Mouse (Mus musculus) midbrain, embryonic 11.5 days (tissue): ENCODE results near the gene Btbd1. TPM values are rescaled to one million over a fixed set of nuclear protein-coding genes. Genes with fewer than 3 reads are reported as not detected.

Experiments
- ATAC-seq: fragments of 200-750 bp; cut with Nextera tagmentation; 2 replicates; pipeline ENCODE4 v1.8.0; 2017; ENCODE audit warnings: moderate TSS enrichment, moderate library complexity; ENCODE audit not compliant: low FRiP score
- DNase-seq: peaks from one replicate; pipeline ENCODE4 v3.0.0; 2015; ENCODE audit warnings: low spot score; ENCODE audit errors: missing footprints
- H3K27ac ChIP-seq: fragments of 300-500 bp; sonication (generic); 2 replicates; pipeline ENCODE4 v1.5.1; 2014; ENCODE audit warnings: low read depth, low read length
- H3K27me3 ChIP-seq: fragments of 300-500 bp; sonication (generic); 2 replicates; pipeline ENCODE4 v1.6.1; 2014; ENCODE audit warnings: mild to moderate bottlenecking, low read length, moderate library complexity, mixed read lengths; ENCODE audit not compliant: control insufficient read depth, insufficient read depth
- H3K36me3 ChIP-seq: fragments of 300-500 bp; sonication (generic); 2 replicates; pipeline ENCODE4 v1.6.1; 2014; ENCODE audit warnings: mild to moderate bottlenecking, low read length, moderate library complexity, mixed read lengths; ENCODE audit not compliant: control insufficient read depth, insufficient read depth
- H3K4me1 ChIP-seq: fragments of 300-500 bp; sonication (generic); 2 replicates; pipeline ENCODE4 v1.6.1; 2014; ENCODE audit warnings: low read length; ENCODE audit not compliant: control insufficient read depth, insufficient read depth
- H3K4me2 ChIP-seq: fragments of 300-500 bp; sonication (generic); 2 replicates; pipeline ENCODE4 v1.6.1; 2014; ENCODE audit warnings: mild to moderate bottlenecking, moderate library complexity
- H3K4me3 ChIP-seq: fragments of 300-500 bp; sonication (generic); 2 replicates; pipeline ENCODE4 v1.5.1; 2014; ENCODE audit warnings: low read depth, low read length
- H3K9ac ChIP-seq: fragments of 300-500 bp; sonication (generic); 2 replicates; pipeline ENCODE4 v1.6.1; 2014; ENCODE audit warnings: low read length
- H3K9me3 ChIP-seq: fragments of 300-500 bp; sonication (generic); 2 replicates; pipeline ENCODE4 v1.6.1; 2016; ENCODE audit warnings: low read length; ENCODE audit not compliant: control insufficient read depth
- WGBS: fragments of 180-500 bp; shearing (Covaris S2); extraction: QIAGEN DNeasy Blood & Tissue Kit; methylation state at CpG from one replicate; pipeline ENCODE4 v1.1.7; 2014; 5-methylcytosine and 5-hydroxymethylcytosine counted together
- polyA plus RNA-seq: library from polyadenylated mRNA; unstranded; fragments of >200 nt; fragmentation: Nextera tagmentation; extraction: Ambion mirVana; gene quantifications from 2 replicates; pipeline ENCODE4 v1.2.1, GENCODE M21; 2014

Gene Btbd1
- polyA plus RNA-seq, 1 experiment from 2014 or later: 102 TPM

DNA sequence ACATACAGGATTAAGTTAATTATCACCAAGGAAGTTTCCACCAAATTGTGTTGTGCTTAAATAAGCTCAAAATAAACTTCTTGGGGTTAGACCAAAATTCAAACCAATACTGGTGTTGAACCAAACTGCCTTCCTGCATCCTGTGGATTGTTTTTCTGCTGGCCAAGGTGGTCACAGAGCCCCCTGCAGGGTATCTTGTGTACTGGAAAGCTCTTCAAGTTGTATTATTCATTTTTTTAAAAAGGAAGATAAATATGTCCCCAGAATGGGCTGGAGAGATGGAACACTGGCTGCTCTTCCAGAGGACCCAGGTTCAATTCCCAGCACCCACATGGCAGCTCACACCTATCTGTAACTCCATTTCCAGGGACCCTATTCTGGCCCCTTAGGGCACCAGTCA is 5.6 kb upstream of the Btbd1 start:
- no peaks in the 10 kb centered on the region for H3K9me3 ChIP-seq
- peak; percentile 56 for DNase-seq
- no peak overlapping the region for H3K4me2 ChIP-seq
- peaks cover under 1% of the 10 kb centered on the region; the same call in 1 of the 2 replicates for H3K4me1 ChIP-seq
- no peak overlapping the region for H3K4me3 ChIP-seq
- H3K9ac ChIP-seq: no peak overlapping the region
- no peaks in the 10 kb centered on the region for H3K36me3 ChIP-seq
- ATAC-seq: no peak
- no peak overlapping the region for H3K27ac ChIP-seq
- H3K27me3 ChIP-seq: no peaks in the 10 kb centered on the region

GRCm38 (mm10) chr7:81828681-81829378 is 401 bp downstream of the Btbd1 start:
- Histone ChIP-seq H3K9ac (peak overlapping the region; percentile 83), H3K4me2 (peak overlapping the region; percentile 54), H3K27me3 (no peaks in the 10 kb centered on the region), H3K27ac (peak overlapping the region; percentile 90), H3K4me1 (peaks cover 17% of the 10 kb centered on the region), H3K9me3 (no peaks in the 10 kb centered on the region), H3K36me3 (no peaks in the 10 kb centered on the region), H3K4me3 (peak overlapping the region; percentile 77)
- peak; percentile 82 for ATAC-seq
- under 1% methylated on average over 81 of the region's 91 CpGs for WGBS
- peak; percentile 95 for DNase-seq

- Histone ChIP-seq H3K4me3 (peak overlapping the region; percentile 77), H3K9me3 (no peaks in the 10 kb centered on the region), H3K4me2 (peak overlapping the region; percentile 54), H3K27ac (peak overlapping the region; percentile 90; the same call in 1 of the 2 replicates), H3K36me3 (no peaks in the 10 kb centered on the region), H3K27me3 (no peaks in the 10 kb centered on the region), H3K9ac (peak overlapping the region; percentile 83), H3K4me1 (peaks cover 17% of the 10 kb centered on the region)
- WGBS: 31% methylated on average over 17 of the region's 17 CpGs
- no peak for ATAC-seq
- DNase-seq: no peak
Measured at GRCm38 (mm10) chr7:81827806-81828667, 1.2 kb downstream of the Btbd1 start.

DNA sequence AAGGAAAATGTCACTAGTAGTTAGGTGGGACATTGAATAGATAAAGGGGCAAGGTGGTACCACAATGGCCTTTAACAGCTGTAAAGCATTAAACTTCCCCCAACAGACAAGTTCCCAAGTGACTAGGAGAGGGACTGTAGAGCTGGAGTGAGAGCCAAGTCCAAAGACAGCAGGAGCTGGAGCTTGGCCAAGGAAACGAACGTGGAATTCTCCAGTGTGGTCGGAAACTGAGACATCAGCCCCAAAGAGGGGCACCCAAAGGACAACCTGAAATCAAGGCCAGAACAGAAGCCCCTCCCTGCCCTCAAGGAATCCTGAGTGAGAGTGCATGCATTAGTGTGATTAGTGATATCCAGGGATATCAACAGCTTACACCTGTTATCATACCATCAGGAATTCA is 3.9 kb downstream of the Btbd1 start:
- no peaks in the 10 kb centered on the region for H3K9me3 ChIP-seq
- no peak for ATAC-seq
- peak; percentile 53 for DNase-seq
- no peaks in the 10 kb centered on the region for H3K27me3 ChIP-seq
- H3K4me3 ChIP-seq: no peak overlapping the region
- H3K9ac ChIP-seq: no peak overlapping the region
- H3K27ac ChIP-seq: no peak overlapping the region
- 69% methylated on average over 3 of the region's 3 CpGs for WGBS
- H3K4me2 ChIP-seq: no peak overlapping the region
- no peaks in the 10 kb centered on the region for H3K36me3 ChIP-seq
- H3K4me1 ChIP-seq: peaks cover 17% of the 10 kb centered on the region

DNA sequence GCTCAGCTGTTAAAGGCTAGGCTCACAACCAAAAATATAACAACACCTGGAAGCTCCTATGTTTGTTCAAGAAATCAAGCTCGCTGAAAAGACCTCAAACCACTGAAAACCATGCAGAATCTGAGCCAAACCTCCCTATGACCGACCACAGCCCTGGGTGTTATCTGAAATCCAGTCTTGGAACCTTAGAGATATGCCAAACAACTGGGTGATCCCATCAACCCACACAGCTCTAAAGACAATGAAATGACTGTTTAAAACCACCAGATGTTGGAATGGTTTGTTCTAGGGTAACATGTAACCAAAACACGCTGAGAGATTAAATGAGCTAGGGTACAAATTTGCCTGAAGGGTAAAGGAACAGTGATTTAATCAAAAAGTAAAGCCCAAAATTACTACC is 4.3 kb downstream of the Btbd1 start:
- Histone ChIP-seq H3K4me3 (no peak overlapping the region), H3K27me3 (no peaks in the 10 kb centered on the region), H3K9me3 (no peaks in the 10 kb centered on the region), H3K27ac (no peak overlapping the region), H3K4me1 (peaks cover 17% of the 10 kb centered on the region), H3K9ac (no peak overlapping the region), H3K4me2 (no peak overlapping the region), H3K36me3 (no peaks in the 10 kb centered on the region)
- 89% methylated on average over 3 of the region's 3 CpGs for WGBS
- ATAC-seq (no peak), DNase-seq (peak; percentile 75)

DNA sequence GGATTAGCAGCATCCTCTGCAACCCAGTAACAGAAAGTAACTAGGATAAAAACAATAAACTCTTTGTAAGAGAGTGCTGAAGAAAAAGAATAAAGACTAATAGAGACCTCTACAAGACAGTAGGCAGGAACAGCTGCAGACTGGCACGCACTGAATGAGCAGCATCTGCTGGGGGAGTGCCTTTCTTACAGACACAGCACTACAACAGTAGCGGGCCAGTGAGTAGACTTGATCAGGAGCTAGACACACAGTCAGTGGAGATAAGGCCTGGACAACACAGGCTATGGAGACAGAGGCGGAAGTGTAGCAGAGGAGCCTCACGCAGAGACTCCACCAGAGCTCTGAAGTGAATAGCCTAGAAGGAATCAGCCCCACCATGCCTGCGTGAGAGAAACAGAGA is 23.2 kb downstream of the Btbd1 start:
- DNase-seq: no peak
- no peaks in the 10 kb centered on the region for H3K9me3 ChIP-seq
- no peak overlapping the region for H3K9ac ChIP-seq
- 86% methylated on average over 5 of the region's 5 CpGs for WGBS
- no peaks in the 10 kb centered on the region for H3K4me1 ChIP-seq
- H3K27me3 ChIP-seq: no peaks in the 10 kb centered on the region
- no peak overlapping the region for H3K4me3 ChIP-seq
- H3K27ac ChIP-seq: no peak overlapping the region
- H3K4me2 ChIP-seq: no peak overlapping the region
- no peak for ATAC-seq
- H3K36me3 ChIP-seq: no peaks in the 10 kb centered on the region

DNA sequence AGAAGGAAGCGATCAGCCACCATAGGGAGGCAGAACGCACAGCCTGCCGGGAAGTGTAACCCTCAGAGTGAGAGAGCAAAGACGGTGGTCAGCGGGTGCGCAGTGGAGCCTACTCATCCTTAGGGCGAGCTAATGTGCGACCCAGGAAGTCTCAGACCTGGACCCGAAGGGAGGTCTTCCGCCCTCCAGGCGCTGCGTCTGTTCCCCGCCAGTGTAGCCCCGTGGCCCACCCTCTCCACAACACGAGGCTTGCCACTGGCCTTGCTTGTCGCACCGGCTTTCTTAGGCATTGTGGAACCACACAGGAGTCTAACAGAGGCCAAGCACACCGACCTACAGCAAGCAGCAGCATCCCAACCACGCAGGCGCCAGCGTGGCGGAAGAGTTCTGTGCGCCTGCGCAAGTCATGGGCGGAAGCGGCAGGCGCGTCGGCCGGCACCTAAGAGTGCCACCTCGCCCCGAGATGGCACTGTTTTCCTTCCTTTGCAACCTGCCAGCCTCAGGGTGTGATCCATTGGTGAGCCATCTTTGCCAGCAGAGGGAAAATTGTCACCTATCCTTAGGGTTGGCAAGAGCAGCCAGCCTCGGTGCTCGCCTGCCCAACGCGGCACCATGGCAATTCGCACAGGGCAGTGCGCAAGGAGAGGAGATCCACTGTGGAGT is 40.0 kb downstream of the Btbd1 start, which contains the start of gene 3110040N11Rik:
3110040N11Rik (minus strand) TSS at position 384 of the 663 bp plus-strand sequence.
- DNase-seq (peak; percentile 99), ATAC-seq (peak; percentile 96)
- H3K9ac ChIP-seq: peak within 1 kb of the TSS; percentile 83
- peaks cover 4% of the 10 kb centered on the region for H3K36me3 ChIP-seq
- peak within 1 kb of the TSS; percentile 88 for H3K4me2 ChIP-seq
- H3K9me3 ChIP-seq: no peaks in the 10 kb centered on the region
- peaks cover 10% of the 10 kb centered on the region for H3K4me1 ChIP-seq
- peak within 1 kb of the TSS; percentile 97 for H3K27ac ChIP-seq
- no peaks in the 10 kb centered on the region for H3K27me3 ChIP-seq
- H3K4me3 ChIP-seq: peak within 1 kb of the TSS; percentile 51
- under 1% methylated on average over 38 of the region's 38 CpGs for WGBS

DNA sequence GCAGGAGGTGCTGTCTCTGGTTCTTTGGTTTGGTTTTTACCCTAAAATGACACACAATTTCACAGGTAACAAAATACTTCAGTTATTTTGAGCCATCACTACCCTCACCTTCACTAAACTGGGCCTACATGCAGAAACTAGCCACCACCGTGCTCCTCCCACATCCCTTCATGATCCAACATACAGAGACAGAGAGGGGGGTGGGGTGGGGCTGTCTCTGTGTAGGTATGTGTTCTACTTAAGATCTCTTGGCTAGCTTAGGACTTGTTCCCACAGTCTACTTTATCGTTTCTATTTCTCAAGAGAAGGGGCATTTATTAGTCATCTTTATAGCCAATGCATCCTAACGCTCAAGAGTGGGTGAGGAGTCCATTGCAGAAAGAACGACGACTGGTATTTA is 40.7 kb downstream of the Btbd1 start:
- peak overlapping the region; percentile 88 for H3K4me2 ChIP-seq
- WGBS: 8% methylated on average over 5 of the region's 5 CpGs
- DNase-seq (no peak), ATAC-seq (peak; percentile 63; the same call in 1 of the 2 replicates)
- H3K9me3 ChIP-seq: no peaks in the 10 kb centered on the region
- H3K4me3 ChIP-seq: peak overlapping the region; percentile 51
- H3K27me3 ChIP-seq: no peaks in the 10 kb centered on the region
- peaks cover 10% of the 10 kb centered on the region for H3K4me1 ChIP-seq
- peak overlapping the region; percentile 97 for H3K27ac ChIP-seq
- peaks cover 4% of the 10 kb centered on the region for H3K36me3 ChIP-seq
- peak overlapping the region; percentile 83 for H3K9ac ChIP-seq
